Mouse (Mus musculus) gastrocnemius, adult 8-10 months (tissue): ENCODE data around the gene Slc16a6. TPM values are rescaled to one million over a fixed set of nuclear protein-coding genes. Genes with fewer than 3 reads are reported as not detected.

Experiments used
- DNase-seq, 2 experiments: peaks; one replicate each; pipeline ENCODE4 v3.0.0; 2022; ENCODE audit warnings: low spot score in 2 of 2
- total RNA-seq, 4 experiments: library from RNA; stranded (reverse); gene quantifications; 2 replicates each; pipeline ENCODE4 v1.2.4; 2022

The Slc16a6 gene
- total RNA-seq, 4 experiments from 2014 or later = 2.9 to 5.7 (median 4.0) TPM

DNA sequence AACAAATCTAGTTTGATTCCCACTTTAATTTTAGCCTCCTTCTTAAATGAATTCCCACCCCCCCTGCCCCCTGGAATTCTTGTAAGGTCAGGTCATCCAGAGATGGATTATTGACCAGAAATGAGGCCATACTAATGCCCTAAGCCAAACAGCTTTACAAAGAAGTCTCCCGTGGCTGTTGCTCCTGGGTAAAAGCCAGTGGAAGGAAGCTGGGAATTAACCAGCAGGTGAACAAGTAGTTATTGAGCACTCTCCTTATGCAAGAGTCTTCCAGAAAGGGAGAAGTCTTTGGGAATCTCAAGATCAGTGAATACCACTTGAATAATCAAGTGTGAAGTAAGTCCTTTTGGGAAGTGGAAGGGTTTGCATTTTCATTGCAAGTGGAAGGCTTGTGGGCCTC, 13.7 kb upstream of the Slc16a6 start:
- no peak for DNase-seq

DNA sequence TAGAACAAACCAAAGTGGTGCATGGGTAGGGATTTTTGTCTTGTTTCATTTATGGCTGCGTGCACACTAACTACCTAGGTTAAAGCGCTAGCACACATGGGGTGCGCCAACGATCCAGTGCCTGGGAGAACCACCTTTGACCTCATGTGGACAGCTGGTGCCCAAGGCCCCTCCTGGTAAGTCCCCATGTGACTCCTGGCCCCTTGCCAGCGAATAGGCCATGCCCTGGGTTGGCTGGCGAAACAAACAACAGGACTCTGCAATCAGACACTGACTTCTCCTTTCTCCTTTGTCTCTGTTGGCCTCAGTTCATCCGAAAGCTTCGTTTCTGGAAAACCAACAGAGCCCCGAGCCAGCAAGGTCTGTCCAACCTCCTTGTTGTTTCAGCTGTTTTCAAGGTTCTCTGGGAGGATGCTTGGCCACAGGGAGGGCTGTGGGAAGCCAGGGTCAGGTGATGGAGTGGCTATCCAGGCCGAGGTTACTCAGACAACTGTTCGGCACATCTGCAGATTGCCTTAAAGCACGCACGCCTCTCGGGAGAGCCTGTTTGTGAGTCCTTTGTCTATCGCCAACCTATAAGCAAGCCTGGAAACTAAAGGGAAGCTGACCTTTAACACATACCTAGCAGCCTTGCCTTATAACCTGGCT, 12.1 kb upstream of the Slc16a6 start:
- DNase-seq = peak in 1 of 2 experiments; percentile 36

DNA sequence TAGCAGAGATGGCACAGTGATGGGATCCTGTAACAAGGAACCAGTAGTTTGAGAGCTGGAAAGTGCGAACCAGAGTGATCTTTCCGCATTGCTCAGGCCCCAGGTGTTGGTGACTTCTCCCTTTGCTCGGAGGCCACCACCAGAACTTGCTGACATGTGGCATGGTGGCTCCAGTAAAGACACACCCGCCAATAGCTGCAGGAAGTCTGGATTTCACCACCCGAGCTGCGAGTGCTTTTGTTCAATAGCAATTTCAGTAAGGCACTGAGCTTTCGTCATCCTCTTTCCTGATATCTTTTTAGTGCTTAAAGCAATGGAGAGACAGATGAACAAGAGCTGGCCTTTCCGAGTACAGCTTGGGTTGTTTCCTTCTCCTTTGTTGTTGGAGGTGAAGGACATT, 7.0 kb upstream of the Slc16a6 start:
- no peak for DNase-seq

DNA sequence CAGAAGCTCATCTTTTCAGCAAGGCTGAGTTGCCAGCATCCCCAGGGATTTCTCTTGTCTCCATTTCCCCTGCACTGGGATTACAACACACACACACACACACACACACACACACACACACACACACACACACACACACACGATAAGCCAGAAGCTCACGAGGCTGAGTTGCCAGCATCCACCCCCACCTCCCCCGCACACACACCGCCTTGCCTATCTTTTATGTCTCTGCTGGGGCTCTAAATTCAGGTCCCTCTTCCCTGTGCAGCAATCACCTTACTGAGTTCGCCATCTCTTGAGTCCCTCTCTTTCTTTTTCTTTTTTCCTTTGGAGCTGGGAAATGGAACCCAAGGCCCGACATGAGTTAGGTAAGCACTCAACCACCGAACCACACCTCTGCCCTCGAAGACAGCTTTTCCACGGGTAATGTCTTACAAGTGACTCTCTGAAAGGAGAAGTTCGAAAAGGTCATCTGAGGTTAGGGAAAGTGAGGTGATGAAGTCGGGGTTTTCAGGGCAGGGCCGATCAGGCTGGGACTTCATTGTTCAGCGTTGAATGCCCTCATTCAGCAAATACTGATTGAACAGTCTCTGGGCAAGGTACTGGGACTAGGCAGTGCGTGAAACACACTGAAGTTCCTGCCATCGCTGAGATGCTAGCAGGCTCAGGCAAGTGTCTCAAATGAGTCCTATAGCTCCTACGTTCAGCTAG, 6.3 kb upstream of the Slc16a6 start:
- DNase-seq = no peak

DNA sequence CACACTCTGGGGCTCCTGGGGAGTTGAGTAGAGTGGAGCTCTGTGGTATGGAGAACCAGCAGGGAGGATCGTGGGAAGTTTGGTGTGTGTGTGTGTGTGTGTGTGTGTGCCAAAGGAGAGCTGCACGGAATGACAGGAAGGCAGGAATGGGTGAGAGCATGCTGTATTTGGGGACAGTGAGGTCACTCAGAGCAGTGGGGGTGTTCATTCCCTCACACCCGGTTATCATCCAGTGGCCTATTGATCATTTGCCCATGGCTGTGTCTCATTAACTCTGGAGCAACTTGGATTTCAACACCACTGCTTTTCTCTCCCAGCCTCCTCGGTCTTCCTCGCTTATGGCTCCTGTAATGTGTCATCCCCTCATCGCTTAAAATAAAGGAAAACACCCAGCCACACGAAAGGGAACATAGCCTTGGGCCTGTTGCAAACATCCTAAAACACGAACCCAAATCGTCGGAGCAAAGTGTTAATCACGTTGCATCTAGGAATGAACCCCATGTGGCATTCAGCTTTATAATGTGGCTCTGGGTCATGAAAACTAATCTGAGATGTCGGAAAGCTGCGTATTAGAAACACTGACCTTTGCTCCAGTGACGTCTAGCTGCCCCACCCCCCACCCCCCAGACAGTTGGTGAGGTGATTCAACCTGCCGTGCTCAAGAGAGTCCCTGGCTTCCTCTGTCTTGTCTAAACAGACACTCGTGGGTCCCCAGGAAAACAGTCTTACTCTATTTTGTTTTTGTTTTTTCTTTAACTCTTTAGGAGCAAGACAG, 4.4 kb upstream of the Slc16a6 start:
- DNase-seq = no peak

DNA sequence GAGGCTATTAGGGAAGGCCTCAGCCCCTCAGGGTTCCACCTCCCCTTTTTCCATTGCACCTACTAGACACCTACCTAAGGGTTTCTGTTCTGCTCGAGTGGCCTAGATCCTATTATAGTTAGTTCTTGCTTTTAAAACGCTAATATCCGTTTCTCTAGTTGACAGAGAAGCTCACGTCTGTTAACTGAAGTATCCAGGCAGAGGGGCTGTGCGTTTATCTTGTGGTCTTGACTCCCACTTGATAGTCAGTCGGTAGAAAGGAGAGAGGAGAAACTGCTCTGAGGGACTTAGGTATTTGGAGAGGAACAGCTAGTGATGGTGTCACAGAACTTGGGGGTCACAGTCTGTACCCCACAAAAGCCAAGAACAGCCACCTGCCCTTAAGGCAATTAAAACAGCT, 3.3 kb upstream of the Slc16a6 start:
- no peak for DNase-seq

DNA sequence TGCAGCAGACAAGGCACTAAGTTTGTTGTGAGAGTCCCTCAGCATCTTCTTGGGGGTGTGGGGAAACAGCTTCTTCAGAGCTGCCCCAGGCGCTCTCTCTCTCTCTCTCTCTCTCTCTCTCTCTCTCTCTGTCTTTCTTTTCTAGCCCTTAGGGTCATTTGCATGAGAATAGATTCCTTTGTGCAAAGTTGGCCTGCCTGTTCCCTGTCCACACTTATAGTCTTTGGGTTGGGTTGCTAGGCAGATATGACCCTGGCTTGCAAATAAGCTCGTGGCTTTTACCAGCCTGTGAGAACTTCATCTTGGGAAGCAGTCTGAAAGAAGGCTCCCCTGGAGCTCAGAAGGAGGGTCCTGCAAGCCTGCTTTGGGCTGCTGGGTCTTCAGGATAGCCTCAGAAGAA, 2.8 kb upstream of the Slc16a6 start:
- no peak for DNase-seq

DNA sequence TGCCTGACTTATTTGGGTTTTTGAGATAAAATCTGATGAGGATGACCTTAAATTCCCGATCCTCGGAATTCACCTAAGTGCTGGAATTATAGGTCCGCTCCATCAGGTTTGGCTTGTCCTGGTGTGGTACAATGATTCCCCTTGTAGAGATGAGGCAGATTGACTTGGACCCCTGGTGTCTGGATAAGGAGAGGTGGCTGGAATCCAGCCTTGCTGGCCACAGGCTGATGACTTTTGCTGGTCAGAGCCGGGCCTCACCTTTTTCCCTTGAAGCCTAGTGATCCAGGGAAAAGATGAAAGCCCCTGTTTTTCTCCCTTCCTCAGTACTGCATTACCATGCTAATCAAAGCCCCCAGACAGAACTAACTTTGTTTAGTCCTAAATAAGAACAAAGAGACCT, 2.3 kb upstream of the Slc16a6 start:
- no peak for DNase-seq

DNA sequence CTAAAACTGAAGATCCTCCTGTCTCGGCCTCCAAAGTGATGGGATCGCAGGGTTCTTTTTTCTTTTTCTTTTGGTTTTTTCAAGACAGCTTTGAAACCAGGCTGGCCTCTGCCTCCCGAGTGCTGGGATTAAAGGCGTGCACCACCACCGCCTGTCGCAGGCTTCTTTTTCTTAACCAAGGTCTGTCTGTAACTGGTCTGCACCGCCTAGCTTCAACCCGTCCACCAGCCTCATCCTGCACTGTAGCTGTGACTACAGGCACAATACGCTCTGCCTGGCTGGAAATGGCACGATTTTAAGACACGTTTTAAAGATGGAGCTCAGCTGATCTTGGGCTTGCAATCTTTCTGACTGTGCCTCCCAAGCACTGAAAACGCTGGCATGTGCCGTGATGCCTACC, 1.4 kb upstream of the Slc16a6 start:
- DNase-seq = no peak

DNA sequence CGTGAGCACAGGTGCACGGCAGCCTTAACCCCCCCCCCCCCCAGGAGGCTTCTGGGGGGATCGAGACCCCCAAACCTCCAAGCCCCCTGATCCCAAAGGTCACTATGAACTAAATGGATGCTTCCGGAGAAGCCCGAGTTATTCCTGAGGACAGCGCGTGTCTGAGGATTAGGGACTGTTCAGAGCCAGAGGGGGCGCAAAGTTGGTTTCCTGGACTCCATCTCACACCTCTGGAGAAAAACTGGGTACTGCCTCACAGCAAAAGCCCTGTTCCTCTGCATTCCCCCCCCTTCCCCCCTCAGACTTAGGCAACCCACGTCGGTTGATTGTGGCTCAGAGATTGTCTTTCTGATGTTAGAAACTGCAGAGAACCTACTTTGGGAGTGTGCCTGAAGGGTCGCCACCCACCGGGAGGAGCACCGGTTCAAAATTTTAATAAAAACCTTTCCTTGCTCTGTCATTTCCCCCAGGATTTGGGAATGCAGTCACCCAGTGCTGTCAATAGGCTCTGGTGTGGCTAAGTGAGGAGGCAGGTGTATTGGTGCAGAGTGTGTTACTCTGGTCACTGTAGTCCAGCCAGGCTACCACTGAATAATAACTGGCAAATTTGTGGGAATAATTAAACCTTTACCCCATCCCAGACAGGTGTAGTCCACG, 816 bp upstream of the Slc16a6 start:
- no peak for DNase-seq

DNA sequence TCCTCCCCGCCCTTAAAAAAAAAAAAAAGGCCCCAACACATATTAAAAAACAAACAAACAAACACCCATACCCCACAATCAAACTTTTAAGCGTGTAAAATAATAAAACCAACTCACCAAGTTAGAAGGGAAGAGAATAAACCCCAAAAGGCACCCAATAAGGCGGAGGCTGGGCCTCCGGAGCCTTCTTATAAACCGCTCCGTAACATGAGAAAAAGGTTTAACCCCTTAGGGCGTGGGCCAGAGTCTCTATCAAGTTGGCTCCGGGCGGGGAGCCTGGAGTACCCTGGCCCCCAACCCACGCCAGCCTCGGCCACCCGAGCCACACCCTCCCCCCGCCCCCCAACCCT, 602 bp downstream of the Slc16a6 start:
- no peak for DNase-seq

DNA sequence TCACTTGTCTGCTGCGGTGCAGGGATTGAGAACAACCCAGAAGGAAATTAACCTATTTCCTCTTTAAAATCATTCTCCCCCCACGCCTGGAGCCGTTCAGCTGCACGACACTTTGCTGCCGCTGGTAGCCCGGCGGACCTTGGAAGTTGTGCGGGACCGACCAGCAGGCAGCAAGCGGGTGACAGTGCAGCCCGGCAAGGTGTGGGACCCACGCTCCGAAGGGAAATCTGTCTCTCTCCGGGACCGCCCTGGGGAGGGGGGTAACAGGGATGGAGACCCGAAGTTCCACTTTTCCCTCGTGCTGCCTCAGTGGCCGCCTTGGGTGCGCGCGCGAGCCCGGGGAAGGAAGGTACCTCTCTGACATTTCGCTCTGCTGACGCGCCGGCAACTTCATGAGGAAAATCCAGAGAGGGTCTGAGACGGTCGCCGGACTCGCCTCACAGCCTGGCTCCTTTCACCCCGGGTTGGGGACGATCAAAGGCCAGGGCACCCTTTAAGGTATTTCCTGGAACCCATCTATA, 1.2 kb downstream of the Slc16a6 start:
- no peak for DNase-seq

DNA sequence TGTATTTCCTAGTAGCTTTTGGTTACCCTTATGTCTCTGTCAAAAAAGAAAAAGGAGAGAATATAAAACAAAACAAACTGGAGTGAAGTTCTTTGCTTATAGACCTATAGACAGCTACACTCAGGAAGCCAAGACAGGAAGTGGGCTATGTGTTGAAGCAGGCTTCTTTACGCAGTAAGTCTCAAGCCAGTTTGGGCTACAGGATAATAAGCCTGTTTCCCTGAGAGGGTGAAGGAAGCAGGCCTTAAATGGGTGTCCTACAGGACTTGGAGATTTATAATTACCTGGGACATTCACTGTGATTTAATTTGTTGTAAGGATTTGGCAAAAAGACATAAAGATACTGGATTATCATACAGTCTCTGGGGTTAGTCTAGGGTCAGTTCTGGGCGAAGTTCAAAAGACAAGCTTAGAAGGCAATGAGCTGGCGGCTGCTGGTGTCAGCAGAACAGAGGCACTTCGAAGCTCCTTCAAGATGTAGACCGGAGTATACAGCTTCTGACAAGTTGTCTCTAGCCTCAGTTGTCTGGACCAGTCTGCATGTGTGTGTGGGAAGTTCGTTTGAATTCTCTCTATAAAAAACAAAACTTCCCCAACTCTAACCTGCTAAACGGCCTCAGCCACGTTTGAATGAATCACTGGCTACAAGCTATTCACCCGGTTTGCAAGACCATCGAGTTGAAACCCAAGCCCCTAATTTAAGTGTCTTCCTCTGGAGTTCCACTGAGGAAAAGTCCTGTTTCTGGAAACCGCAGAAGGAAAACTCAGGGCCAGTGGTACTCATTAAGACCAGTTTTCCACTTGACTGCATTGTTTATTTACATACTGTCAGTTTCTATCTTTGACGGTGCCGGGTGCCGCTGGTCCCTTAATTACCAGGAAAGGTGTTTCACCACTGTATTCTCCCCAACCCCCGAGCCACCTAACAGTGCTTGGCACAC, 2.2 kb downstream of the Slc16a6 start:
- no peak for DNase-seq

DNA sequence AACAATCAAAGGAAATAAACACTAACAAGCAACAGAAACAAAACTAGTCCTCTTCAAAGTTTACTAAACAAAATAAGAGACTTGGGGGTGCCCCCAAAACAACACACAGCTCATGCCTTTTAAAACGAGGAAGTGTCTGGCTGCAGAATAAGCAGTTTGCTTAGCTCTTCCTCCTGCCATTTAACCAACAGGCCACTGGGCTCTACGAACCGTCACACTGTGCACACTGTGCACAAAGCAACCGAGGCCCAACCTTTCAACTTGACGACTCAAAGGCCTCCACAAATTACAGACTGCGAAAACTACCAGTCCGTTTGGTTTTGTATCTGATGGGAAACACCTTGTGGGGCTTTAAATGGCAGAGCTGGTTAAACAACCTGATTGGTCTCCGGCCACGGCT, 3.2 kb downstream of the Slc16a6 start:
- DNase-seq = no peak

DNA sequence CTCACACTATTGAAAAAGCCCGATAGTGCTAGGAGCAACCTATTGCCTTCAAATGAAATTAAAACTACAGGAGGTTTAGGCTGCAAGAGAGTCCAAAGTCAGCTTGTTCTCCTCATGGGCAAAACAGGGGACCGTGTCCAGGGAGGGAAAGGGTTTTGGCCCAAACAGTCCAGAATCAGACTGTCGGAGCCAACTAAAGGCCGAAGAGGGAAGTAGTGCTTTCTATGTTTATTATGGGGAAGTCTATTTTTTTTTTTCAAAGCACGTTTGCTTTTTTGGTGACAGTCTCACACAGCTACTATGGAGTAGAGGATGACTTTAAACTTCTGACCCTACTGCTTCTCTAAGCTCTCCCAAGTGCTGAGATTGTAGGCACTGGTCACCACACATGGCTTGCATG, 5.3 kb downstream of the Slc16a6 start:
- no peak for DNase-seq

DNA sequence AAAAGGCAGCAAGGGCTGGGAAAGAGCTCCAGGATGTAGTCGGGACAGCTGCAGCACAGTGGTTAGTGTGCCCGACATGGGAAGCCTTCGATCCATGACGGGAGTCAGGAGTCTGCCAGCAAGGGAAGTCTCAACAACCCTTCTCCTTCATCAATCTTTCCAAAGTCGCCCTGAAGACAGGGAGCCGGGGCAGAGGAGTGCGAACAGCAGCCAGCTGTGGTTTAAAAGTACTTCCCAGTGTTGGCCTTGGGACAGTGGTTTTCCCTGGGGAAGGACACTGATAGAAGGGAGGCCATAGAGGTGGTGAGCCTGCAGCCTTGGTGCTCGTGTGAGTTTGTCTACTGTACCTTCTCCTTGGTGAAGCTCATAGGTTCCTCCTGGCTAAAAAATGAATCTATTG, 6.4 kb downstream of the Slc16a6 start:
- DNase-seq = no peak

DNA sequence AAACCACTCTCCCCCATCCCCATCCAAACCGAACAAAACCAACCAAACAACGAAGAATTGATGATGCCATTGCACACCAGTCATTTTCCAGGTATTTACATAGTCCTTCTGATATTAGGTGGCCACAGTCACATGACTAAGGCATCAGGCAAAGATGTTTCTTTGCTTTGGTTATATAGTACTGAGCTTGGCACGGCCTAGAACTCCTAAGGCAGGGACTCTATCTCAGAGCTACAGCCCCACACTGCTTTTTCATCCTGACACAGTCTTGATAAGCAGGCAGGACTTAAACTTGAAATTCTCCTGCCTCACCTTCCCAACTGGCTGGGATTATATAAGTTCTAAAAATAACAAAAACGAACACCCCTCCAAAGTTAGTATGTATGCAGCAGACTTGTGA, 8.3 kb downstream of the Slc16a6 start:
- no peak for DNase-seq

DNA sequence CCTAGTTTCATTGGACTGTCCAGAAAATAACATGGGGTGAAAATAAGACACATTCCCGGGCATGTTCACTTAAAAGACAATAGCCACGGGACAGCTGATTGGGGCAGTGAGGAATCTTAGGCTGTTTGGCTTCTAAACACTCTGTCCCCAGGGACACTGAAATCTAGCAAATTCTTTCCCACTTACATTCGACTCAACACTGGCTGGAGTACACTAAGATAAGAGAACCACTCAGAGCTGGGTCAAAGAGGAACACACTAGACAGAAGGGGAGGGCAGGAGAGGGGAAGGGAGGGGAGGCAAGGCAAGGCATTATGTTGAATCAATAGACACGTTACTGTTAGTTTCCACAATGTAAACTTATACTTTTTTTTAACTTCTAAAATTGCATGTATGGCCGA, 12.8 kb downstream of the Slc16a6 start:
- no peak for DNase-seq

DNA sequence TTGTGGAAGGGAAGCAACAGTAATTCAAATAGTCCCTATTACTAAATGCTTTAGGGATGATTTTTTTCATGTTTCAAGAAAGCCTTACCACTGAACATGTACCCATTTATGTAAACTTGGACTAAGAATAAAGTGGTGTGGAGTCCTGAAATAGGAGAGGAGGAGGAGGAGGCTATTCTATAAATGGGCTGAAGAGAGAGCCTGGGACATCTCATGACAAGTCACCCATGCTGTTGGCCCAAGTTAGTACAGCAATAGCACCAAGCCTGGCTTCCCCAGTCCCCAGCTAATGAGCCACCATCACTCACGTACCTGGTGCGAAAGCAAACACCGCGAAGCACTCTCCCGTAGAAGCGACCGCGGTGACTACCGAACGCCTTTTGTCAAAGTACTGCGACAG, 15.2 kb downstream of the Slc16a6 start:
- no peak for DNase-seq

DNA sequence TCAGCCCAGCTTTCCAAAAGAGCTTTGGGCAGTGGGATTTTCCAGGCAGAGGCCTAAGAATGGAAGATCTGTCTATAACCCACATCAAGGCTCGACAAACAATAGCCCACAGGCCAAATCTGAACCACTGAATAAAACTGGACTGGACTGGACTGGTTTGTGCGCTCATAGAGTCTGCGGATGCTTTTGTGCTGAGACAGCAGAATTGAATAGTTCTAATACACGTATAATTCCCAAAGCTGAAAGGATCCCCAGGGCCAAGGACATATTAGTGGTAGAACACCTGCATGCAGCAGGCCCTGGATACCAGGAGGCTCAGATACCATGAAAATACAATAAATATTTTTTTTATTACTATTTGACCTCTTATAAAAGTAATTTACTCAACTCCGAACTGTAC, 17.1 kb downstream of the Slc16a6 start:
- no peak for DNase-seq

DNA sequence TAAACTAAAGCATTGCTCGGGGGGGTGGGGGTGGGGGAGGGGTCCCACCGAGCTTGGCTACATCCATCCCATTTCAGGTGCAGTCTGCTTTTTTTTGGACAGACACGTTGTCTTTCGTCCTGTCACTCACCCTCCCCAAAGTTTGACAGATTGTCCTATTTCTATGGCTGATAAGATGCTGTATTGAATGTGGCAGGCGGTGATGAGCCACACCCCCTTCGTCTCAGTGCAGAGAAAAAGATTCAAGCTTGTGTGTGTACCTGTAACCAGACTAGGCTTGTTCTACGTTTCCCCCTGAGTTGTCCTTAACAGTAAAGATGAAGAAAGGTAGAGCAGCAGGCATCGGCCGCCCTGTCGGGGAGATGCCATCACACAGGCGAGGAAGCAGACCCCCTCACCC, 22.2 kb downstream of the Slc16a6 start:
- DNase-seq = no peak
